ENCODE assay signal across 14 mouse cellular contexts in genomic region chr6:129284384-129285104, GRCm38 (mm10). TPM values are rescaled to one million over a fixed set of nuclear protein-coding genes. Genes with fewer than 3 reads are reported as not detected.
DNase-seq lines count a peak whose midpoint lies in the region; ATAC-seq and TF ChIP-seq lines count a peak whose summit lies in the region.
"Had no signal": no experiment of that assay in that cellular context is flagged by ENCODE, and none has a peak within 500 bp of the region (broad histone marks: within the 10 kb centered on the region; RNA-seq: fewer than 3 reads in every experiment).

No protein-coding gene starts in this region.

- TF ChIP-seq CTCF in gastrocnemius, adult 2 months (IDR thresholded peaks at IDR 0.05) = no peak
- no peak for TF ChIP-seq CTCF in thymus, adult 2 months (IDR thresholded peaks at IDR 0.05; ENCODE audit: borderline replicate concordance, control insufficient read depth, extremely low read depth, insufficient read depth, low read length, poor library complexity)

- no peak for TF ChIP-seq POLR2A in thymus, adult 2 months (IDR thresholded peaks at IDR 0.05; ENCODE audit: control insufficient read depth, extremely low read depth, insufficient read depth, low read length, poor library complexity)

- H3K4me3 ChIP-seq in gastrocnemius, adult 2 months = no peak overlapping the region
- H3K4me3 ChIP-seq in thymus, adult 2 months (ENCODE audit: control insufficient read depth, insufficient read depth, low read length) = no peak overlapping the region
- H3K4me3 ChIP-seq: forebrain, embryonic 12.5 days; heart, embryonic 10.5 days had no signal

- peak; percentile 11 for DNase-seq in gastrocnemius, postnatal 25 days
- no peak for DNase-seq in gastrocnemius, adult 2 months
- peak; percentile 19 to 23 for DNase-seq in lung, postnatal 4 days
- DNase-seq in thymus, adult 2 months = peak; percentile 84
- DNase-seq in cerebellum, postnatal 25 days = no peak
- DNase-seq in urinary bladder, postnatal 25 days (ENCODE audit: low spot score) = no peak
- DNase-seq in cerebellum, postnatal 14 days = no peak
- DNase-seq: cerebellum, adult 9-11 months had no signal

- H3K27me3 ChIP-seq in thymus, adult 2 months (ENCODE audit: control insufficient read depth, insufficient read depth, low read length) = no peaks in the 10 kb centered on the region
- H3K27me3 ChIP-seq: forebrain, embryonic 12.5 days had no signal

- 2% methylated on average over 7 of the region's 7 CpGs for WGBS in thymus, adult 2 months

- H3K4me1 ChIP-seq in thymus, adult 2 months (replicated peaks; ENCODE audit: control insufficient read depth, insufficient read depth, low read length) = peaks cover 5% of the 10 kb centered on the region
- H3K4me1 ChIP-seq: forebrain, embryonic 12.5 days; heart, embryonic 10.5 days had no signal

- peak; percentile 99 for ATAC-seq in granulocyte monocyte progenitor cell, adult 5-6 weeks (replicated peaks; ENCODE audit: poor library complexity, severe bottlenecking)
- ATAC-seq: intestine, embryonic 16.5 days had no signal

- intact Hi-C loops in gastrocnemius, adult 2 months (cut with DNase I) = no loop called here

- no peaks in the 10 kb centered on the region for H3K36me3 ChIP-seq in thymus, adult 2 months (ENCODE audit: control insufficient read depth, insufficient read depth, low read length)
- H3K36me3 ChIP-seq: forebrain, embryonic 12.5 days; heart, embryonic 10.5 days had no signal

- H3K27ac ChIP-seq in gastrocnemius, adult 2 months = no peak overlapping the region
- no peak overlapping the region; the same call in 1 of the 2 replicates for H3K27ac ChIP-seq in thymus, adult 2 months (ENCODE audit: control insufficient read depth, insufficient read depth, low read length)
- H3K27ac ChIP-seq: forebrain, embryonic 12.5 days; heart, embryonic 10.5 days had no signal

RNA-seq across cellular contexts. Expression of gene Cd69, which starts 9.3 kb away (rescaled TPM):
- under 1 TPM in 1 of 2 experiments, not detected in 1; 0.19 TPM for total RNA-seq in gastrocnemius, postnatal 25 days (2021)
- total RNA-seq in gastrocnemius, adult 2 months (2021) = not detected
- 60.9 and 69.3 TPM in 2 replicates for total RNA-seq in granulocyte monocyte progenitor cell, adult 5-6 weeks (2014; fragmentation: Nextera tagmentation)
- total RNA-seq in granulocyte monocyte progenitor cell, adult 5-6 weeks (2017) = 163 and 224 TPM in 2 replicates
- polyA plus RNA-seq in thymus, adult 2 months (2012; rRNA removed) = 18.0 and 22.0 TPM in 2 replicates
- polyA plus RNA-seq: forebrain, embryonic 12.5 days had no signal

RNA-seq across cellular contexts. Expression of gene 4922502D21Rik, which starts 47.1 kb away (rescaled TPM):
- total RNA-seq in gastrocnemius, postnatal 25 days (2021) = not detected
- total RNA-seq in gastrocnemius, adult 2 months (2021) = not detected
- total RNA-seq in granulocyte monocyte progenitor cell, adult 5-6 weeks (2014; fragmentation: Nextera tagmentation) = not detected in 2 replicates
- total RNA-seq in granulocyte monocyte progenitor cell, adult 5-6 weeks (2017) = 1.2 TPM in 1 of 2 replicates, not detected in the other
- polyA plus RNA-seq in thymus, adult 2 months (2012; rRNA removed) = 0.10 and 0.15 TPM in 2 replicates
- polyA plus RNA-seq: forebrain, embryonic 12.5 days; heart, embryonic 10.5 days; intestine, embryonic 16.5 days; limb, embryonic 11.5 days; small intestine, adult 2 months had no signal

RNA-seq across cellular contexts. Expression of gene Clec12a, which starts 57.9 kb away (rescaled TPM):
- under 1 TPM in 1 of 2 experiments, not detected in 1; 0.46 TPM for total RNA-seq in gastrocnemius, postnatal 25 days (2021)
- total RNA-seq in gastrocnemius, adult 2 months (2021) = under 1 TPM in 1 of 2 experiments, not detected in 1; 0.14 TPM
- total RNA-seq in granulocyte monocyte progenitor cell, adult 5-6 weeks (2014; fragmentation: Nextera tagmentation) = 318 and 331 TPM in 2 replicates
- 549 and 684 TPM in 2 replicates for total RNA-seq in granulocyte monocyte progenitor cell, adult 5-6 weeks (2017)
- polyA plus RNA-seq in thymus, adult 2 months (2012; rRNA removed) = 2.8 and 3.6 TPM in 2 replicates

Comparison
In these comparisons a context has a peak if more than half of its experiments do, and no peak if none do; other contexts are left out.
1. DNase-seq: peak in gastrocnemius, postnatal 25 days (single experiment), lung, postnatal 4 days (2 of 2) and thymus, adult 2 months (single experiment); none in gastrocnemius, adult 2 months (single experiment), cerebellum, postnatal 25 days (0 of 2), urinary bladder, postnatal 25 days (single experiment) and cerebellum, postnatal 14 days (0 of 2).
2. RNA of gene Cd69, which starts 9.3 kb away (total RNA-seq): 60.9 to 224 TPM in granulocyte monocyte progenitor cell, adult 5-6 weeks; 0.19 TPM in gastrocnemius, postnatal 25 days and not detected in gastrocnemius, adult 2 months; every median in the first group is over 10 times any median in the second.
3. RNA of gene Clec12a, which starts 57.9 kb away (total RNA-seq): 318 to 684 TPM in granulocyte monocyte progenitor cell, adult 5-6 weeks; 0.46 TPM in gastrocnemius, postnatal 25 days and 0.14 TPM in gastrocnemius, adult 2 months; every median in the first group is over 100 times any median in the second.